Mouse (Mus musculus) layer of hippocampus, adult 2 months (tissue): ENCODE data around the gene Calr. TPM values are rescaled to one million over a fixed set of nuclear protein-coding genes. Genes with fewer than 3 reads are reported as not detected.

ENCODE experiments used
- DNase-seq, 2 experiments: peaks; one replicate each; pipeline ENCODE4 v3.0.0; 2022; ENCODE audit warnings: low spot score in 2 of 2
- H3K27ac ChIP-seq: fragments of 200-600 bp; 2 replicates; pipeline ENCODE4 v1.8.1; 2022
- H3K4me3 ChIP-seq: fragments of 200-600 bp; 2 replicates; pipeline ENCODE4 v1.8.1; 2022; ENCODE audit warnings: mild to moderate bottlenecking
- CTCF ChIP-seq: fragments of 200-600 bp; conservative IDR thresholded peaks from 2 replicates; pipeline ENCODE4 v1.8.1; 2022; ENCODE audit warnings: antibody characterized with exemption, mild to moderate bottlenecking, moderate library complexity
- total RNA-seq, 2 experiments: library from RNA; stranded (reverse); gene quantifications; 2 replicates each; pipeline ENCODE4 v1.2.3; 2021

Calr gene
- total RNA-seq, 2 experiments from 2014 or later: 457 to 504 TPM

DNA sequence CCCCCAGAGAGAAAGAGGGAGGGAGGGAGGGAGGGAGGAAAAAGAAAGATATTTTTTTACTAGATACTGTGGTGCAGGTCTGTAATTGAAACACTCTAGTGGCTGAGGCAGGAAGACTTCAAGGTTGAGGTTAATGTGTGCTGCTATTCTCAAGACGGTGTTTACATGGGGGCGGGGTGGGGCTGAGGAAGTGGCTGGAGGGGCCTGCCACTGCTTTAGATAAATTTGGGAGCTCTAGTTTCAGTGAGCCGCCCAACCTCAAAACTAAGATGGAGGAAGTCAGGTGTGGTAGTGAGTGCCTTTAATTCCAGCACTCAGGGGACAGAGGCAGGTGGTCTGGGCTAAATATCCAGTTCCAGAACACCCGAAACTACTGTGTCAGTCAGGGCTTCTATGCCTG lies 21.1 kb downstream of the Calr start:
- Histone ChIP-seq H3K4me3 (no peak overlapping the region), H3K27ac (no peak overlapping the region)
- DNase-seq: no peak
- no peak for TF ChIP-seq CTCF

DNA sequence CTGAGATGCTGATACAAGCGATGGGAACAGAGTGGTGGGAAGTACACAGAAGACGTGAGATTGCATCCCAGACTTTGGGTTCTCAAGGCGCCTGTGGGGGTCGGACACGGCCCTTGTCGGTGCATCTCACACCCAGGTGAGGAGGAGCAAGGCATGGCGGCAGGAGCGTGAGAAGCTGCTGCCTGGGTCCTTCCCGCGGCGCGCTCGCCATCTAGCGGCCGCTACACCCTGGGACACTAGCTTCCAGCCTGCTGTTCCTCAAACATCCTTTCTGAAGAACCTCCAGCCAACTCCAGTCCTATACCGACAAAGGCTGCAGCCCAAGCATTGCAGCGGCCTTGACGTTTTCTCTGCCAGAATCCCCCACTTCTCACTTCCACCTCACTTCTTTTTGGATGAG lies 23.1 kb downstream of the Calr start:
- peak overlapping the region; percentile 32; the same call in 1 of the 2 replicates for H3K4me3 ChIP-seq
- peak in 1 of 2 experiments; percentile 68 for DNase-seq
- TF ChIP-seq CTCF: peak; percentile 88
- H3K27ac ChIP-seq: no peak overlapping the region

- no peak for TF ChIP-seq CTCF
- DNase-seq: no peak
- peak within 1 kb of the TSS; percentile 32; the same call in 1 of the 2 replicates for H3K4me3 ChIP-seq
- no peak within 1 kb of the TSS for H3K27ac ChIP-seq
Measured at GRCm38 (mm10) chr8:84822723-84823122, 24.0 kb downstream of the Calr start, which contains the start of gene Dand5. Dand5 (minus strand) TSS chr8:84822823.

- no peak overlapping the region; the same call in 1 of the 2 replicates for H3K27ac ChIP-seq
- no peak for DNase-seq
- H3K4me3 ChIP-seq: no peak overlapping the region
- TF ChIP-seq CTCF: no peak
Measured at GRCm38 (mm10) chr8:84816117-84816516, 30.6 kb downstream of the Calr start.

DNA sequence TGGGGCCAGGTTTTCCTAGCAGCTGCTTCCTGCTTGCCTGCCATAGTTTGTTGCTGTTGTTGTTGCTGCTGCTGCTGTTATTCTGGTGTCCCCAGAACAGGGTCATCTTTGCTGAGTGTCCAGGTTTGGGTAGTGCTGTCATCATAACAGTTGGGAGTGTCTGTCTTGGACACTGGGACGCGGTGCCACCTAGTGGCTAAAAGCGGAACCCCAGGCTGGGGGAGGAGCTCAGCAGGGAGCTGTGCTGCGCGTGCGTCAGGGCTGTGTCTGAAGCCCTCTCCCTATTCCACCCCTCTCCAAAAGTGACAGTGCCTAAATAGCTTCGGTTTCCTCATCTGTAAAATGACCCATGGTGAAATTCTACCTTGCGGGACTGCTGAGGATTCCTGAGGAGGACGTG lies 31.2 kb downstream of the Calr start:
- Histone ChIP-seq H3K27ac (peak overlapping the region; percentile 79), H3K4me3 (no peak overlapping the region)
- TF ChIP-seq CTCF: peak; percentile 98
- peak; percentile 94 to 99 for DNase-seq

DNA sequence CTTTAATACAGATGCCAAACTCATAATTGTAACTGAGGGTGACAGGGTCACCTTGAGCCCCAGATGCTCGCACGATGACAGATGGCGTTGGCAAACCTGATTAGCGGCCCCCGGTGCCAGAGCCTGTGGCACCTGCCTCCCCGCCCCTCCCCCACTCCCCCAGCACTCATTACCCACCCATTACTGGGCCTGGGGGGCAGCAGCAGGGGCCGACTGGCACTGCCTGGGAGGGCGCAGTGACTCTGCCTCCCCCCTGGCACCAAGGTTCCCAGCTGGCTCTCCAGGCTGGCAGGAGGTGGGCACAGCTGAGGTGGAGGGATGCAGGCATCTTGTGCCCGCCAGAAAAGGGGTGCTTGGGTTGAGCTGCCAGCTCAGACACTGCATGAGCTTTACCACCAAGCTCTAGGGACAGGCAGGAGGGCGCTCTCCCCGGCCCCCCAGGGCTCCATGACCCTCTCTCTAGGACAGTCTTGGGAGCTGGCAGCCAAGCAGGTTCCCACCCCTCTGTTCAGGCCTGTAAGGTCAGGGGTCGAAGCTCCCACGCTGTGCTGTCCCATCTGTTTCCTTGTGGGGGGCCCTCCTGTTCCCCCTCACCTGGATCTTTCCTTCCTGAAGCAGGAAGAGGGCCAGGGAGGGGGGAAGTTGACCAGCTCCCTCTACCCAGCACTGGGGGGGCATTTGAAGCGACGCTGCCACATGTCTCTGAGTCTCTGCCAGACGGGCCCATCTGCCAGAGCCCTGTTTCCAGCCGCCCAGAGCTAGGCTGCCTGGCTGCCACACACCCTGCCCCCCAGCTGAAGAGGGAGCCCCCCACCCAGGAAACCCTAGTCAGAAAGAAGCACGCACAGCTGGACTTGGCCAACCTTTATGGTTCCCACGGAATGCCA lies 31.9 kb downstream of the Calr start:
- H3K4me3 ChIP-seq: no peak overlapping the region
- peak in 1 of 2 experiments; percentile 44 for DNase-seq
- no peak for TF ChIP-seq CTCF
- H3K27ac ChIP-seq: peak overlapping the region; percentile 79

DNA sequence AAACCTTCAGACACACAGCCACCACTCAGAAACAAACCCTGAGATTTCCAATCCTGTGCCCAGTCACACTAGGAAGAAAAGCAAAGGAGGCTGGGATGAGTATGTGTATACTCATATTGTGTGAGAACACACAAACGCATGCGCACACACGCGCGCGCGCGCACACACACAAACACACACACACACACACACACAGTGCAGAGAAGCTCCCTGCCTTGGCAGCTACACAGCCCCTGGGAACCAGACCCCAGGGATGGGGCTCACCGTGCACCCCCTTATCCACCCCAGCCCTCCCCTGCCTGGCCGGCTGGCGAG lies 32.5 kb downstream of the Calr start:
- no peak for DNase-seq
- H3K27ac ChIP-seq: peak overlapping the region; percentile 79
- H3K4me3 ChIP-seq: no peak overlapping the region
- no peak for TF ChIP-seq CTCF

- H3K27ac ChIP-seq: peak overlapping the region; percentile 79
- DNase-seq: no peak
- no peak for TF ChIP-seq CTCF
- no peak overlapping the region for H3K4me3 ChIP-seq
Measured at GRCm38 (mm10) chr8:84813830-84814229, 32.9 kb downstream of the Calr start.

DNA sequence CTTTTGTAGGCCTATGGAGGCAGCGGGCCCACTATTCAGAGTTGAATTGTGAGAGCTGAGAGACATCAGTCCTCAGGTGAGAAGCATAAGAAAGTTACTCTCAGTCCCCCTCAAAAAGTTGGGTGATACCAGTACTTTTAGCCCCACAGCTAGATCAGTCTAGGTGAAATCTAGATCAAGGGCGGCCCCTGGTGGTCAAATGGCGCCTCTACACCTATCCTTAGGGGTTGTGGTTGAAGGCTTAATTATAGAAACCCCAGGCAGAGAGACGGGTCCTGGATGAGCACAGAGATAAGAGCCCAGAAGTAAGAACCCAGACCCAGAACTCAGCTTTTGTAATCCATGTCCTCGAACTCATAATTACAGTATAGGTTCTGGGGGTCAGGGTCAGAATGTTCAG lies 33.7 kb downstream of the Calr start:
- peak; percentile 91 for TF ChIP-seq CTCF
- DNase-seq: peak; percentile 82 to 95
- peak overlapping the region; percentile 64 for H3K27ac ChIP-seq
- H3K4me3 ChIP-seq: no peak overlapping the region

- no peak for DNase-seq
- peak overlapping the region; percentile 86 for H3K27ac ChIP-seq
- H3K4me3 ChIP-seq: peak overlapping the region; percentile 53
- no peak for TF ChIP-seq CTCF
Measured at GRCm38 (mm10) chr8:84811303-84811702, 35.4 kb downstream of the Calr start.

DNA sequence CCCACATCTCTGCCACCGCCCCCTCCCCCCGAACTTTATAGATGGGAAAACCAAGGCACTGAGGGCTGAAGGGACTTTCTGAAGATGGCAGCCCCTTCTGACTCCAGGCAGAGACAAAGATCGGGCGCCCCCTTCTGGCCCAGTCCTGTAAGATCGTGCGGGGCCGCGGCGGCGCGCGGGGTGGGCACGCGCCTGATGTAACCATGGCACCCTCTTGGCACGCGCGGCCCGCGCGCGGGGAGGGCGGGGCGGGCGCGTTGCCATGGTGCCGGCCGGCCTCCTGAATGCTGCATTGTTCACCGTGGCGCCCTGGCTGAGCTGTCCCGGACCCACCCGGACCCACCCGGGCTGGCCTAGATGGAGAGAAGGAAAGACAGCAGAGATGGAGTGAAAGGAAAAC lies 35.8 kb downstream of the Calr start:
- peak; percentile 85 for TF ChIP-seq CTCF
- peak overlapping the region; percentile 86 for H3K27ac ChIP-seq
- peak overlapping the region; percentile 53 for H3K4me3 ChIP-seq
- DNase-seq: peak; percentile 95 to 99

DNA sequence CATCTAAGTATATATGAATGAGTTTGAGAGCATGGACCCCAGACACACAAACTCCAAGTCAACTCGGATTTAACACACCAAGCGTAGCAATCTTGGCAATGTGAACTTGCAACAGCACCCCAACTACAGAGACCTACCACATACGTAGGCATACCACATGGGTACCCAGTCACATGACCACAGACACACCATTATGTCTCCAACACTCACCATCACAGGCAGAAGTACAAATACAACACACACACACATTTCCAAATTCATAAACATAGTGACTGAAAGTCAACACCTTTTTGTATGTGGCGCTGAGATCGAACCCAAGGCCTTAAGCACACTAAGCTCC lies 36.8 kb downstream of the Calr start:
- no peak for DNase-seq
- Histone ChIP-seq H3K27ac (no peak overlapping the region), H3K4me3 (no peak overlapping the region)
- no peak for TF ChIP-seq CTCF

DNA sequence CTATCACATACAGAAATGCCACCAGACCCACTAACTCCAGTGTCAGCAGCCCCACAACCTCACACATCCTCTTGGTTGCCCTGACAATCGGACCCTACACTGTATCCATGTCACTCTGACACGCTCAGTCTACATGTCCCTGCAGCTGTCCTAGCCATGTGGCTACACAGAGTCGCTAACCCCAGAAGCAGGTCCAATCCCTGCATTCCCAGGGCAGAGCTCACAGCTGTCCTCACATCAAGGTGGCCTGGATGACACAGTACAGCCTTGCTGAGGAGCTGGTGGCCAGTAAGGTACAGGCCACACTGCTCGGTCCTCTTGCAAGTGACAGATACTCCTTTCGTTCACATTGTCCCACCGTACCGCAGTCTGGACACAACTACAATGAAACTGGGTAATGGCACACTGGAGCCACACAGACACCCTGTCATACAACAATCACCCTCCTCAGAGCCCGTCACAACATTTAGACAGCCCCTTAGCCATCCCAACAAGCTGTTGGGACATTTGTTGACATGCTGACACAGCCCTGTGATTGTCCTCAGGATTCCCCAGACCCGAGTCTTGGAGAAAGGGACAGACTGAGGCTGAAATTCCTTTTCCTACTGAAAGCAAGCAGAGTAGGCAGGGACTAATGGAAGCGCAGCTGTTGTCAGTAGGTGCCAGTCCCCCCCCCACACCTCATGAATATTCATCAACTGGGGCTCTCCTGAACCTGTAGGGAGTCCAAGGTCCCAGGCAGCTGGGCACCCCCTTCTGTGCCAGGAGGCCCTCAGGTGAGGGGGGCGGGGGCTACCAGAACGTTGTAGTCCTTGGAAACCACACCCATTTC lies 37.4 kb downstream of the Calr start:
- 0 out of 2 replicates have a peak overlapping the region, but pooled peaks have one; percentile 7 for H3K27ac ChIP-seq
- TF ChIP-seq CTCF: no peak

More for the DNA sequence above, 37.4 kb downstream of the Calr start:
- no peak for DNase-seq
- no peak overlapping the region for H3K4me3 ChIP-seq
